Mouse (Mus musculus): ENCODE measurements around the gene Pip5k1b. TPM values are rescaled to one million over a fixed set of nuclear protein-coding genes. Genes with fewer than 3 reads are reported as not detected.

Pip5k1b gene
- polyA plus RNA-seq, 1 experiment from 2014 or later, result 1.6 TPM

GRCm38 (mm10) chr19:24514661-24515642, 40.7 kb downstream of the Pip5k1b start:
- Histone ChIP-seq H3K9me3 (replicated peaks; ENCODE audit: control insufficient read depth, low read length, poor library complexity, severe bottlenecking) (no peaks in the 10 kb centered on the region), H3K4me2 (ENCODE audit: low read length) (no peak overlapping the region), H3K27me3 (ENCODE audit: control insufficient read depth, insufficient read depth, low read depth, low read length) (no peaks in the 10 kb centered on the region), H3K36me3 (ENCODE audit: control insufficient read depth, insufficient read depth, low read length) (no peaks in the 10 kb centered on the region), H3K9ac (ENCODE audit: low read depth, low read length) (no peak overlapping the region), H3K4me1 (ENCODE audit: control insufficient read depth, insufficient read depth, low read length) (no peaks in the 10 kb centered on the region), H3K4me3 (ENCODE audit: low read depth, low read length) (no peak overlapping the region), H3K27ac (ENCODE audit: low read length) (no peak overlapping the region)
- 92% methylated on average over 15 of the region's 15 CpGs for WGBS
- ATAC-seq, result no peak

- H3K27me3 ChIP-seq (ENCODE audit: control insufficient read depth, insufficient read depth, low read depth, low read length), result no peaks in the 10 kb centered on the region
- no peak for ATAC-seq
- H3K9me3 ChIP-seq (replicated peaks; ENCODE audit: control insufficient read depth, low read length, poor library complexity, severe bottlenecking), result no peaks in the 10 kb centered on the region
- 87% methylated on average over 20 of the region's 20 CpGs for WGBS
- no peak overlapping the region for H3K27ac ChIP-seq (ENCODE audit: low read length)
- no peaks in the 10 kb centered on the region for H3K36me3 ChIP-seq (ENCODE audit: control insufficient read depth, insufficient read depth, low read length)
- H3K4me1 ChIP-seq (ENCODE audit: control insufficient read depth, insufficient read depth, low read length), result peaks cover 5% of the 10 kb centered on the region; the same call in 1 of the 2 replicates
- no peak overlapping the region for H3K4me3 ChIP-seq (ENCODE audit: low read depth, low read length)
- no peak overlapping the region for H3K9ac ChIP-seq (ENCODE audit: low read depth, low read length)
- H3K4me2 ChIP-seq (ENCODE audit: low read length), result no peak overlapping the region
Observed at GRCm38 (mm10) chr19:24513105-24513843, 42.4 kb downstream of the Pip5k1b start.

GRCm38 (mm10) chr19:24511939-24512338, 43.7 kb downstream of the Pip5k1b start:
- H3K9me3 ChIP-seq (replicated peaks; ENCODE audit: control insufficient read depth, low read length, poor library complexity, severe bottlenecking), result no peaks in the 10 kb centered on the region
- WGBS, result 93% methylated on average over 7 of the region's 7 CpGs
- H3K27me3 ChIP-seq (ENCODE audit: control insufficient read depth, insufficient read depth, low read depth, low read length), result no peaks in the 10 kb centered on the region
- no peak overlapping the region for H3K4me2 ChIP-seq (ENCODE audit: low read length)
- no peak for ATAC-seq
- peaks cover 10% of the 10 kb centered on the region for H3K4me1 ChIP-seq (ENCODE audit: control insufficient read depth, insufficient read depth, low read length)
- no peak overlapping the region for H3K4me3 ChIP-seq (ENCODE audit: low read depth, low read length)
- no peak overlapping the region for H3K27ac ChIP-seq (ENCODE audit: low read length)
- no peaks in the 10 kb centered on the region for H3K36me3 ChIP-seq (ENCODE audit: control insufficient read depth, insufficient read depth, low read length)
- no peak overlapping the region for H3K9ac ChIP-seq (ENCODE audit: low read depth, low read length)

GRCm38 (mm10) chr19:24509391-24509790, 46.3 kb downstream of the Pip5k1b start:
- H3K9ac ChIP-seq (ENCODE audit: low read depth, low read length), result no peak overlapping the region
- no peaks in the 10 kb centered on the region for H3K9me3 ChIP-seq (replicated peaks; ENCODE audit: control insufficient read depth, low read length, poor library complexity, severe bottlenecking)
- no peak for ATAC-seq
- H3K27ac ChIP-seq (ENCODE audit: low read length), result no peak overlapping the region
- no peak overlapping the region for H3K4me3 ChIP-seq (ENCODE audit: low read depth, low read length)
- H3K4me2 ChIP-seq (ENCODE audit: low read length), result no peak overlapping the region
- H3K4me1 ChIP-seq (ENCODE audit: control insufficient read depth, insufficient read depth, low read length), result peaks cover 10% of the 10 kb centered on the region
- H3K27me3 ChIP-seq (ENCODE audit: control insufficient read depth, insufficient read depth, low read depth, low read length), result no peaks in the 10 kb centered on the region
- WGBS, result 80% methylated on average over 6 of the region's 6 CpGs
- no peaks in the 10 kb centered on the region for H3K36me3 ChIP-seq (ENCODE audit: control insufficient read depth, insufficient read depth, low read length)

GRCm38 (mm10) chr19:24508087-24508767, 47.4 kb downstream of the Pip5k1b start:
- H3K27me3 ChIP-seq (ENCODE audit: control insufficient read depth, insufficient read depth, low read depth, low read length), result no peaks in the 10 kb centered on the region
- H3K27ac ChIP-seq (ENCODE audit: low read length), result 0 out of 2 replicates have a peak overlapping the region, but pooled peaks have one; percentile 17
- no peak for ATAC-seq
- no peak overlapping the region for H3K4me3 ChIP-seq (ENCODE audit: low read depth, low read length)
- no peak overlapping the region for H3K9ac ChIP-seq (ENCODE audit: low read depth, low read length)
- H3K4me1 ChIP-seq (ENCODE audit: control insufficient read depth, insufficient read depth, low read length), result peaks cover 10% of the 10 kb centered on the region
- H3K36me3 ChIP-seq (ENCODE audit: control insufficient read depth, insufficient read depth, low read length), result no peaks in the 10 kb centered on the region
- WGBS, result 16% methylated on average over 13 of the region's 13 CpGs
- no peak overlapping the region for H3K4me2 ChIP-seq (ENCODE audit: low read length)
- H3K9me3 ChIP-seq (replicated peaks; ENCODE audit: control insufficient read depth, low read length, poor library complexity, severe bottlenecking), result no peaks in the 10 kb centered on the region

- H3K4me3 ChIP-seq (ENCODE audit: low read depth, low read length), result no peak overlapping the region
- H3K27ac ChIP-seq (ENCODE audit: low read length), result no peak overlapping the region
- no peaks in the 10 kb centered on the region for H3K27me3 ChIP-seq (ENCODE audit: control insufficient read depth, insufficient read depth, low read depth, low read length)
- H3K36me3 ChIP-seq (ENCODE audit: control insufficient read depth, insufficient read depth, low read length), result no peaks in the 10 kb centered on the region
- no peak for ATAC-seq
- no peaks in the 10 kb centered on the region for H3K9me3 ChIP-seq (replicated peaks; ENCODE audit: control insufficient read depth, low read length, poor library complexity, severe bottlenecking)
- H3K4me1 ChIP-seq (ENCODE audit: control insufficient read depth, insufficient read depth, low read length), result peaks cover 2% of the 10 kb centered on the region
- no peak overlapping the region for H3K9ac ChIP-seq (ENCODE audit: low read depth, low read length)
- H3K4me2 ChIP-seq (ENCODE audit: low read length), result no peak overlapping the region
- WGBS, result 83% methylated on average over 10 of the region's 10 CpGs
Observed at GRCm38 (mm10) chr19:24502736-24503421, 52.8 kb downstream of the Pip5k1b start.

- ATAC-seq, result no peak
- no peaks in the 10 kb centered on the region for H3K27me3 ChIP-seq (ENCODE audit: control insufficient read depth, insufficient read depth, low read depth, low read length)
- H3K4me3 ChIP-seq (ENCODE audit: low read depth, low read length), result no peak overlapping the region
- H3K27ac ChIP-seq (ENCODE audit: low read length), result no peak overlapping the region
- no peaks in the 10 kb centered on the region for H3K36me3 ChIP-seq (ENCODE audit: control insufficient read depth, insufficient read depth, low read length)
- no peak overlapping the region for H3K4me2 ChIP-seq (ENCODE audit: low read length)
- no peaks in the 10 kb centered on the region for H3K4me1 ChIP-seq (ENCODE audit: control insufficient read depth, insufficient read depth, low read length)
- H3K9me3 ChIP-seq (replicated peaks; ENCODE audit: control insufficient read depth, low read length, poor library complexity, severe bottlenecking), result no peaks in the 10 kb centered on the region
- H3K9ac ChIP-seq (ENCODE audit: low read depth, low read length), result no peak overlapping the region
Observed at GRCm38 (mm10) chr19:24501525-24501924, 54.1 kb downstream of the Pip5k1b start.

GRCm38 (mm10) chr19:24500431-24500830, 55.2 kb downstream of the Pip5k1b start:
- 79% methylated on average over 5 of the region's 5 CpGs for WGBS
- ATAC-seq, result no peak
- no peaks in the 10 kb centered on the region for H3K27me3 ChIP-seq (ENCODE audit: control insufficient read depth, insufficient read depth, low read depth, low read length)
- H3K27ac ChIP-seq (ENCODE audit: low read length), result no peak overlapping the region
- no peak overlapping the region for H3K4me3 ChIP-seq (ENCODE audit: low read depth, low read length)
- H3K36me3 ChIP-seq (ENCODE audit: control insufficient read depth, insufficient read depth, low read length), result no peaks in the 10 kb centered on the region
- no peaks in the 10 kb centered on the region for H3K9me3 ChIP-seq (replicated peaks; ENCODE audit: control insufficient read depth, low read length, poor library complexity, severe bottlenecking)
- H3K4me2 ChIP-seq (ENCODE audit: low read length), result no peak overlapping the region
- H3K4me1 ChIP-seq (ENCODE audit: control insufficient read depth, insufficient read depth, low read length), result no peaks in the 10 kb centered on the region
- no peak overlapping the region for H3K9ac ChIP-seq (ENCODE audit: low read depth, low read length)
